Mouse (Mus musculus) limb, embryonic 12.5 days (tissue): Measurements from ENCODE around the gene Olfr1170. TPM values are rescaled to one million over a fixed set of nuclear protein-coding genes. Genes with fewer than 3 reads are reported as not detected.

ENCODE experiments used
- ATAC-seq: fragments of 200-750 bp; cut with Nextera tagmentation; 2 replicates; pipeline ENCODE4 v1.8.0; 2017; ENCODE audit warnings: low read depth, moderate TSS enrichment; ENCODE audit not compliant: insufficient number of reproducible peaks, insufficient read depth, low FRiP score, low TSS enrichment
- H3K27ac ChIP-seq: fragments of 300-500 bp; sonication (generic); 2 replicates; pipeline ENCODE4 v1.5.1; 2016; ENCODE audit warnings: mild to moderate bottlenecking, moderate library complexity
- H3K27me3 ChIP-seq: fragments of 300-500 bp; sonication (generic); 2 replicates; pipeline ENCODE4 v1.6.1; 2016; ENCODE audit warnings: mild to moderate bottlenecking, moderate library complexity
- H3K36me3 ChIP-seq: fragments of 300-500 bp; sonication (generic); 2 replicates; pipeline ENCODE4 v1.6.1; 2016; ENCODE audit warnings: mild to moderate bottlenecking, moderate library complexity
- H3K4me1 ChIP-seq: fragments of 300-500 bp; sonication (generic); replicated peaks from 2 replicates; pipeline ENCODE4 v1.6.1; 2016
- H3K4me2 ChIP-seq: fragments of 300-500 bp; sonication (generic); 2 replicates; pipeline ENCODE4 v1.6.1; 2016; ENCODE audit warnings: mild to moderate bottlenecking, moderate library complexity
- H3K4me3 ChIP-seq: fragments of 300-500 bp; sonication (generic); replicated peaks from 2 replicates; pipeline ENCODE4 v1.5.1; 2016; ENCODE audit warnings: mild to moderate bottlenecking
- H3K9ac ChIP-seq: fragments of 300-500 bp; sonication (generic); replicated peaks from 2 replicates; pipeline ENCODE4 v1.6.1; 2016; ENCODE audit warnings: mild to moderate bottlenecking, moderate library complexity
- H3K9me3 ChIP-seq: fragments of 300-500 bp; sonication (generic); 2 replicates; pipeline ENCODE4 v1.6.1; 2016; ENCODE audit warnings: mild to moderate bottlenecking, moderate library complexity
- WGBS: fragments of 180-500 bp; shearing (Covaris S2); methylation state at CpG from one replicate; pipeline ENCODE4 v1.1.7; 2016; 5-methylcytosine and 5-hydroxymethylcytosine counted together
- polyA plus RNA-seq: library from polyadenylated mRNA; unstranded; fragments of >200 nt; fragmentation: Nextera tagmentation; extraction: Ambion mirVana; gene quantifications from 2 replicates; pipeline ENCODE4 v1.2.1, GENCODE M21; 2016

Gene Olfr1170
- polyA plus RNA-seq, result not detected in 2 replicates

- Histone ChIP-seq H3K36me3 (no peaks in the 10 kb centered on the region), H3K9ac (no peak within 1 kb of the TSS), H3K4me2 (no peak within 1 kb of the TSS), H3K4me3 (no peak within 1 kb of the TSS), H3K9me3 (no peaks in the 10 kb centered on the region), H3K27ac (no peak within 1 kb of the TSS), H3K4me1 (no peaks in the 10 kb centered on the region), H3K27me3 (no peaks in the 10 kb centered on the region)
- no peak for ATAC-seq
- WGBS, result 86% methylated on average over 1 of the region's 1 CpGs
These were observed at the start of gene Olfr1170 for GRCm38 (mm10) chr2:88228234-88228633. TSS of gene Olfr1170 (minus strand) at chr2:88228334.

GRCm38 (mm10) chr2:88220784-88221183 is 7.3 kb downstream of the Olfr1170 start:
- H3K9me3 ChIP-seq, result no peaks in the 10 kb centered on the region
- WGBS, result 85% methylated on average over 1 of the region's 1 CpGs
- H3K9ac ChIP-seq, result no peak overlapping the region
- H3K27ac ChIP-seq, result no peak overlapping the region
- no peaks in the 10 kb centered on the region for H3K36me3 ChIP-seq
- H3K4me3 ChIP-seq, result no peak overlapping the region
- ATAC-seq, result no peak
- H3K4me1 ChIP-seq, result no peaks in the 10 kb centered on the region
- H3K4me2 ChIP-seq, result no peak overlapping the region
- H3K27me3 ChIP-seq, result no peaks in the 10 kb centered on the region

- no peaks in the 10 kb centered on the region for H3K4me1 ChIP-seq
- H3K27ac ChIP-seq, result no peak within 1 kb of the TSS
- no peaks in the 10 kb centered on the region for H3K9me3 ChIP-seq
- H3K9ac ChIP-seq, result no peak within 1 kb of the TSS
- no peak within 1 kb of the TSS for H3K4me3 ChIP-seq
- 90% methylated on average over 2 of the region's 2 CpGs for WGBS
- no peaks in the 10 kb centered on the region for H3K27me3 ChIP-seq
- H3K36me3 ChIP-seq, result no peaks in the 10 kb centered on the region
- H3K4me2 ChIP-seq, result no peak within 1 kb of the TSS
- ATAC-seq, result no peak
These were observed 46.6 kb downstream of the Olfr1170 start, which contains the start of gene Olfr1168 for GRCm38 (mm10) chr2:88181580-88181979. TSS of gene Olfr1168 (plus strand) at chr2:88181880.

Other genes starting within 250 kb of the Olfr1170 start
- not detected in 2 replicates for gene Olfr1158, start 238.2 kb downstream of the Olfr1170 start, polyA plus RNA-seq
- not detected in 2 replicates for gene Olfr1160, start 220.1 kb downstream of the Olfr1170 start, polyA plus RNA-seq
- not detected in 2 replicates for gene Olfr1161, start 205.6 kb downstream of the Olfr1170 start, polyA plus RNA-seq
- gene Olfr73, start 190.6 kb downstream of the Olfr1170 start, polyA plus RNA-seq, result not detected in 2 replicates
- not detected in 2 replicates for gene Olfr1162, start 177.2 kb downstream of the Olfr1170 start, polyA plus RNA-seq
- not detected in 2 replicates for gene Olfr1163, start 156.5 kb downstream of the Olfr1170 start, polyA plus RNA-seq
- gene Olfr1164, start 134.4 kb downstream of the Olfr1170 start, polyA plus RNA-seq, result not detected in 2 replicates
- gene Olfr1166, start 100.1 kb downstream of the Olfr1170 start, polyA plus RNA-seq, result not detected in 2 replicates
- not detected in 2 replicates for gene Olfr1167, start 73.1 kb downstream of the Olfr1170 start, polyA plus RNA-seq
- gene Olfr1168, start 46.5 kb downstream of the Olfr1170 start, polyA plus RNA-seq, result not detected in 2 replicates
- gene Olfr1173, start 51.5 kb upstream of the Olfr1170 start, polyA plus RNA-seq, result not detected in 2 replicates
- not detected in 2 replicates for gene Olfr1174-ps, start 86.8 kb upstream of the Olfr1170 start, polyA plus RNA-seq
- not detected in 2 replicates for gene Olfr1175-ps, start 98.9 kb upstream of the Olfr1170 start, polyA plus RNA-seq
- gene Olfr1176, start 108.4 kb upstream of the Olfr1170 start, polyA plus RNA-seq, result not detected in 2 replicates
- gene Olfr1177-ps, start 118.2 kb upstream of the Olfr1170 start, polyA plus RNA-seq, result not detected in 2 replicates
- gene Olfr1178, start 158.7 kb upstream of the Olfr1170 start, polyA plus RNA-seq, result not detected in 2 replicates
- gene Olfr1179, start 178.1 kb upstream of the Olfr1170 start, polyA plus RNA-seq, result not detected in 2 replicates
- gene Olfr1180, start 190.8 kb upstream of the Olfr1170 start, polyA plus RNA-seq, result not detected in 2 replicates
- not detected in 2 replicates for gene Olfr1181, start 197.8 kb upstream of the Olfr1170 start, polyA plus RNA-seq
- not detected in 2 replicates for gene Gm13757, start 220.8 kb upstream of the Olfr1170 start, polyA plus RNA-seq
- gene Olfr1183, start 226.5 kb upstream of the Olfr1170 start, polyA plus RNA-seq, result not detected in 2 replicates